In the genomic region with DNA sequence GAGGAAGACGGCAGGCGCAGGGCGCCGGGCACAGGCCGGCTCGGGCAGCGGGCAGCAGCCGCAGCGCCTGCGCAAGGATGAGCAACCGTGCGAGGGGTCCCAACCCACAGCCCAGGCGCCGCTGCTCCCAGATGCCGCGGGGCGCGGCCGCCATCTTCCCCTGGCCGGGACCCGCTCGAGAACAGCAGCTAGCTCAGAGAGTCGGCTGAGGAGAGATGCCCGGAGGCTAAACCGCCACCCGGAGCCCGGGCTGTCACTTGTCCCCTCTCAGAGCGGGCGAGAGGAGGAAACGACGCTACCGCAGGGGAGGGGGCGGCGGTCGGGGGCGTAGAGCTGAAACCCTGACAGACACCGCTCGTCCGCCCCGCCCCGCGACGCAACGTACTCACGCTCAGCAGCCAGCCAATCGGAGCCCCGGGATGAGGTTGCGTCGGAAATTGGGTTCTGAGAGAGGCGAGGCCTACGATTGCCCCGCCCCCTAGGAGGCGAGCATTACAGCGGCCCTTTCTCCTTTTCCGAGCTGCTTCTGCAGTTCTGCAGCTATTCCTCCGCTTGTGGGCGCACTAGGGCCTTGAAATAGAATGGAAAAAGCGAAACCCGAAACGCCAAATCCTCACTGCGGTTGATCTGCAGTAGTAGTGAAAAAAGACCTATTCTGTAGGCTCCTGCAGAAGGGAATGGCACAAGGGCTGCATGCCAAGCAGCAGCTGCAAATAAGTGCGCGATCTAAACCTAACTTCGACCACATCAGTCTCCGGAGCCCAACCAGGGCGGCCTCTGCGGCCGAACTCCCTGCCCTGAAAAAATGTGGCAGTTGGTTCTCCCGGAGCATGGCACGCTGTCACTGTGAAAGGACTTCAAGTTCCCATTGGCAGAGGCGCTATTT, we compare ENCODE assay signal across 8 mouse cellular contexts. TPM values are rescaled to one million over a fixed set of nuclear protein-coding genes. Genes with fewer than 3 reads are reported as not detected.
DNase-seq lines count a peak whose midpoint lies in the region; ATAC-seq and TF ChIP-seq lines count a peak whose summit lies in the region.

A gene (minus strand): TSS at position 381 of the 886 bp plus-strand sequence.

- ATAC-seq in forebrain, embryonic 11.5 days (replicated peaks; ENCODE audit: low FRiP score), result peak; percentile 98
- peak; percentile 99 for ATAC-seq in heart, embryonic 16.5 days (replicated peaks; ENCODE audit: extremely low read depth, insufficient read depth, low FRiP score)
- ATAC-seq in liver, embryonic 15.5 days (ENCODE audit: insufficient read depth), result peak; percentile 97
- peak; percentile 98 for ATAC-seq in neural tube, embryonic 12.5 days (ENCODE audit: low FRiP score, low read depth)

- H3K9me3 ChIP-seq in CH12.LX (replicated peaks; ENCODE audit: low read length), result no peaks in the 10 kb centered on the region
- H3K9me3 ChIP-seq in forebrain, embryonic 11.5 days (ENCODE audit: control insufficient read depth, low read length), result no peaks in the 10 kb centered on the region
- no peaks in the 10 kb centered on the region for H3K9me3 ChIP-seq in heart, embryonic 16.5 days (replicated peaks; ENCODE audit: control insufficient read depth, low read length)
- no peaks in the 10 kb centered on the region for H3K9me3 ChIP-seq in liver, embryonic 15.5 days (replicated peaks)
- H3K9me3 ChIP-seq in neural tube, embryonic 12.5 days, result no peaks in the 10 kb centered on the region

- DNase-seq in CH12.LX (ENCODE audit: extremely low read depth), result peak; percentile 99
- DNase-seq in c-Kit-positive CD71-positive TER-119-negative erythroid progenitor cells, embryonic 14.5 days (ENCODE audit: low read depth), result peak; percentile 99
- peak; percentile 100 for DNase-seq in forebrain, embryonic 11.5 days (ENCODE audit: low spot score)
- peak; percentile 99 to 100 for DNase-seq in kidney, postnatal 36 days
- DNase-seq in telencephalon, adult 2 months (ENCODE audit: low read depth, low spot score), result peak; percentile 98

- in situ Hi-C loops in CH12.LX (cut with MboI; ENCODE audit: low pct_ligation_motif_present, low pct_unique_long_range_greater_than_20kb, low sequenced_read_pairs), result loop anchor here (10.0 kb wide), 1 partner anchor 163 kb away; no protein-coding TSS in a partner anchor

- peak; percentile 71 for TF ChIP-seq POLR2A in CH12.LX (IDR thresholded peaks at IDR 0.05; ENCODE audit: low read depth, low read length)

- peaks cover 10% of the 10 kb centered on the region; the same call in 1 of the 2 replicates for H3K79me2 ChIP-seq in CH12.LX (replicated peaks; ENCODE audit: control insufficient read depth, extremely low read depth, insufficient read depth, poor library complexity, severe bottlenecking)

- TF ChIP-seq EP300 in CH12.LX (IDR thresholded peaks at IDR 0.05; ENCODE audit: low read length), result no peak; the same call in 1 of the 2 replicates

- TF ChIP-seq RAD21 in CH12.LX (IDR thresholded peaks at IDR 0.05; ENCODE audit: low read depth, low read length), result peak; percentile 73

- H3K36me3 ChIP-seq in CH12.LX (replicated peaks in 1 of 2; ENCODE audit: control insufficient read depth in 1 of 2, insufficient read depth in 1 of 2, low read length in 1 of 2), result no peaks in the 10 kb centered on the region
- H3K36me3 ChIP-seq in forebrain, embryonic 11.5 days (ENCODE audit: control insufficient read depth, insufficient read depth, low read length), result no peaks in the 10 kb centered on the region
- H3K36me3 ChIP-seq in heart, embryonic 16.5 days (ENCODE audit: control insufficient read depth, insufficient read depth), result no peaks in the 10 kb centered on the region
- no peaks in the 10 kb centered on the region for H3K36me3 ChIP-seq in liver, embryonic 15.5 days (replicated peaks)
- H3K36me3 ChIP-seq in neural tube, embryonic 12.5 days, result no peaks in the 10 kb centered on the region

- peaks cover 6 to 14% of the 10 kb centered on the region in 2 experiments for H3K4me1 ChIP-seq in CH12.LX (ENCODE audit: control insufficient read depth in 1 of 2, insufficient read depth in 2 of 2)
- no peaks in the 10 kb centered on the region for H3K4me1 ChIP-seq in forebrain, embryonic 11.5 days (replicated peaks; ENCODE audit: control insufficient read depth, insufficient read depth, low read length)
- peaks cover 6% of the 10 kb centered on the region for H3K4me1 ChIP-seq in heart, embryonic 16.5 days (ENCODE audit: control insufficient read depth, insufficient read depth, low read length)
- H3K4me1 ChIP-seq in liver, embryonic 15.5 days (replicated peaks), result peaks cover 34% of the 10 kb centered on the region
- H3K4me1 ChIP-seq in neural tube, embryonic 12.5 days, result 0 out of 2 replicates have a peak, but pooled peaks cover 4% of the 10 kb centered on the region

- H3K9ac ChIP-seq in CH12.LX (ENCODE audit: insufficient read depth, low read depth), result peak within 1 kb of the TSS; percentile 76
- H3K9ac ChIP-seq in forebrain, embryonic 11.5 days (ENCODE audit: low read length), result peak within 1 kb of the TSS; percentile 83
- peak within 1 kb of the TSS; percentile 87 for H3K9ac ChIP-seq in heart, embryonic 16.5 days (ENCODE audit: low read length)
- H3K9ac ChIP-seq in liver, embryonic 15.5 days, result peak within 1 kb of the TSS; percentile 96
- peak within 1 kb of the TSS; percentile 86 for H3K9ac ChIP-seq in neural tube, embryonic 12.5 days

- peak in 1 of 2 experiments; percentile 89; a peak in 2 of 4 replicates for TF ChIP-seq CTCF in CH12.LX (conservative IDR thresholded peaks at IDR 0.05 in 1 of 2, IDR thresholded peaks at IDR 0.05 in 1 of 2; ENCODE audit: low read depth in 2 of 2, low read length in 2 of 2)

- peak within 1 kb of the TSS; percentile 85 to 95 (median 94) for H3K4me3 ChIP-seq in CH12.LX (replicated peaks in 1 of 3; ENCODE audit: low read depth in 2 of 3, low read length in 2 of 3, poor library complexity in 1 of 3)
- H3K4me3 ChIP-seq in forebrain, embryonic 11.5 days (ENCODE audit: low read depth, low read length), result peak within 1 kb of the TSS; percentile 83
- H3K4me3 ChIP-seq in heart, embryonic 16.5 days (ENCODE audit: low read length), result peak within 1 kb of the TSS; percentile 85
- peak within 1 kb of the TSS; percentile 80 for H3K4me3 ChIP-seq in liver, embryonic 15.5 days (replicated peaks)
- peak within 1 kb of the TSS; percentile 89 for H3K4me3 ChIP-seq in neural tube, embryonic 12.5 days

- no peaks in the 10 kb centered on the region for H3K27me3 ChIP-seq in CH12.LX (replicated peaks)
- no peaks in the 10 kb centered on the region for H3K27me3 ChIP-seq in forebrain, embryonic 11.5 days (ENCODE audit: control insufficient read depth, insufficient read depth, low read length)
- H3K27me3 ChIP-seq in heart, embryonic 16.5 days (ENCODE audit: control insufficient read depth, insufficient read depth, low read length), result no peaks in the 10 kb centered on the region
- H3K27me3 ChIP-seq in liver, embryonic 15.5 days, result no peaks in the 10 kb centered on the region
- no peaks in the 10 kb centered on the region for H3K27me3 ChIP-seq in neural tube, embryonic 12.5 days (replicated peaks)

- dilution Hi-C loops in CH12.LX (cut with MboI; ENCODE audit: extremely low pct_ligation_motif_present, extremely low pct_unique_long_range_greater_than_20kb, low sequenced_read_pairs), result no loop called here

- WGBS in forebrain, embryonic 11.5 days, result under 1% methylated on average over 69 of the region's 71 CpGs
- under 1% methylated on average over 71 of the region's 71 CpGs for WGBS in heart, embryonic 16.5 days
- WGBS in liver, embryonic 15.5 days (ENCODE audit: insufficient replicate concordance), result under 1% methylated on average over 71 of the region's 71 CpGs
- under 1% methylated on average over 71 of the region's 71 CpGs for WGBS in neural tube, embryonic 12.5 days

- H3K27ac ChIP-seq in CH12.LX (ENCODE audit: insufficient read depth, low read depth), result peak within 1 kb of the TSS; percentile 39; the same call in 1 of the 2 replicates
- H3K27ac ChIP-seq in forebrain, embryonic 11.5 days (ENCODE audit: low read depth, low read length), result peak within 1 kb of the TSS; percentile 91
- peak within 1 kb of the TSS; percentile 97 for H3K27ac ChIP-seq in heart, embryonic 16.5 days (ENCODE audit: low read length)
- peak within 1 kb of the TSS; percentile 91 for H3K27ac ChIP-seq in liver, embryonic 15.5 days (replicated peaks)
- peak within 1 kb of the TSS; percentile 96 for H3K27ac ChIP-seq in neural tube, embryonic 12.5 days

- peak within 1 kb of the TSS; percentile 95 for H3K4me2 ChIP-seq in CH12.LX (ENCODE audit: insufficient read depth, low read depth, poor library complexity, severe bottlenecking)
- H3K4me2 ChIP-seq in forebrain, embryonic 11.5 days (ENCODE audit: low read depth, low read length, severe bottlenecking), result peak within 1 kb of the TSS; percentile 58
- peak within 1 kb of the TSS; percentile 77 for H3K4me2 ChIP-seq in heart, embryonic 16.5 days (ENCODE audit: low read depth, low read length)
- peak within 1 kb of the TSS; percentile 81 for H3K4me2 ChIP-seq in liver, embryonic 15.5 days
- H3K4me2 ChIP-seq in neural tube, embryonic 12.5 days (replicated peaks), result peak within 1 kb of the TSS; percentile 70

TF ChIP-seq in CH12.LX, 34 proteins besides CTCF, POLR2A, EP300 and RAD21 (continues in another document):
- TF ChIP-seq BHLHE40 (IDR thresholded peaks at IDR 0.05; ENCODE audit: low read depth, low read length) (peak; percentile 8; the same call in 1 of the 2 replicates), CHD1 (IDR thresholded peaks at IDR 0.05; ENCODE audit: low read depth, low read length) (0 out of 2 replicates have a peak, but pooled peaks have one; percentile 6), HCFC1 (IDR thresholded peaks at IDR 0.05; ENCODE audit: low read depth, low read length) (peak; percentile 48), UBTF (IDR thresholded peaks at IDR 0.05; ENCODE audit: low read depth, low read length) (peak; percentile 78; the same call in 1 of the 2 replicates), ZC3H11A (IDR thresholded peaks at IDR 0.05; ENCODE audit: low read depth, low read length) (no peak), ZNF384 (IDR thresholded peaks at IDR 0.05; ENCODE audit: low read depth, low read length) (no peak), ZMIZ1 (IDR thresholded peaks at IDR 0.05; ENCODE audit: low read depth, low read length) (no peak), ZKSCAN1 (IDR thresholded peaks at IDR 0.05; ENCODE audit: borderline replicate concordance, low read depth, low read length) (no peak), MEF2A (IDR thresholded peaks at IDR 0.05; ENCODE audit: borderline replicate concordance, low read depth, low read length) (no peak), SIN3A (IDR thresholded peaks at IDR 0.05; ENCODE audit: low read length) (peak; percentile 60; the same call in 1 of the 2 replicates), NELFE (IDR thresholded peaks at IDR 0.05; ENCODE audit: low read depth, low read length) (peak; percentile 64)

RNA-seq across cellular contexts. Expression of the gene that starts here (rescaled TPM):
- total RNA-seq in CH12.LX (2012; rRNA removed) (4.5 and 5.4 TPM in 2 replicates), CH12.LX (2014; rRNA removed) (4.6 and 5.1 TPM in 2 replicates)
- 2.8 and 3.4 TPM in 2 replicates for polyA plus RNA-seq in CH12.LX (2012; ENCODE audit: insufficient read length, low read depth)
- polyA plus RNA-seq in forebrain, embryonic 11.5 days (2014; fragmentation: Nextera tagmentation; extraction: Ambion mirVana), result 23.3 and 23.5 TPM in 2 replicates
- polyA plus RNA-seq in heart, embryonic 16.5 days (2015; fragmentation: Nextera tagmentation; extraction: Ambion mirVana), result 11.9 and 12.4 TPM in 2 replicates
- polyA plus RNA-seq in liver, embryonic 15.5 days (2015; fragmentation: Nextera tagmentation; extraction: Ambion mirVana), result 3.2 and 3.7 TPM in 2 replicates
- polyA plus RNA-seq in neural tube, embryonic 12.5 days (2016; fragmentation: Nextera tagmentation; extraction: Ambion mirVana), result 30.9 and 33.1 TPM in 2 replicates

Comparison
In these comparisons a context has a peak if more than half of its experiments do, and no peak if none do; other contexts are left out.
1. Peak in every context shown above with its lines: DNase-seq, ATAC-seq, H3K4me3 ChIP-seq and H3K27ac ChIP-seq.
2. H3K27ac ChIP-seq: peak in every context shown above with its lines; median percentile 97 in heart, embryonic 16.5 days; 96 in neural tube, embryonic 12.5 days; 91 in forebrain, embryonic 11.5 days; 91 in liver, embryonic 15.5 days; 39 in CH12.LX.